Mouse (Mus musculus): Measurements from ENCODE around the gene Ttyh1. TPM values are rescaled to one million over a fixed set of nuclear protein-coding genes. Genes with fewer than 3 reads are reported as not detected.

Ttyh1 gene
- 555 TPM for polyA plus RNA-seq (2015; fragmentation: Illumina TruSeq; extraction: RNeasy Lipid Tissue Mini Kit (QIAGEN cat#74804); ENCODE audit: low read depth, low replicate concordance)

DNA sequence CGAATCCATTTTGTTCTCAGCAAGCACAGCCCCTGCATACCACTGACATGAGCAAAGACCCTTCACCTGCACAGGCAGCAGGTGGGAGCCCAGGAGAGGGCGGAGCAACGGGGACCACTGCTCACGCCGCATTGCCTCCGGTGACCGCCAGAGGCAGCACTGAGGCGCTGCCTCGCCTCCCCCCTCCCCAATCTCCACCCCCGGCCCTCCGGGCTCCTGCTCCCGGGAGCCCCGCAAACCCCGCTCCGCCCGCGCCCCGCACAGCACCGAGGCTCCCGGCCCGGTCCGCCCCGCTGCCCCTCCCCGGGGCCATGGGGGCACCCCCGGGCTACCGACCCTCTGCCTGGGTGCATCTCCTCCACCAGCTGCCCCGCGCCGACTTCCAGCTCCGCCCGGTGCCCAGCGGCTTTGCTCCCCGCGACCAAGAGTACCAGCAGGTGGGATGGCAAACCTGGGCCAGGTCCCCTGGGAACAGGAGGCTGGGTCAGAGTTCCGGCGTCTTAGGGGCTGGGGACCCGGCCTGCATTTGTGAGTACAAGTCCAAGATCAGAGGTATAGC, at the start of gene Ttyh1:
Gene Ttyh1, plus strand, starts transcription at position 65 of the 559 bp plus-strand sequence.

GRCm38 (mm10) chr7:4136771-4137531, 17.7 kb downstream of the Ttyh1 start, which contains the start of gene Leng8:
Gene Leng8, plus strand, starts transcription at chr7:4137039.

DNA sequence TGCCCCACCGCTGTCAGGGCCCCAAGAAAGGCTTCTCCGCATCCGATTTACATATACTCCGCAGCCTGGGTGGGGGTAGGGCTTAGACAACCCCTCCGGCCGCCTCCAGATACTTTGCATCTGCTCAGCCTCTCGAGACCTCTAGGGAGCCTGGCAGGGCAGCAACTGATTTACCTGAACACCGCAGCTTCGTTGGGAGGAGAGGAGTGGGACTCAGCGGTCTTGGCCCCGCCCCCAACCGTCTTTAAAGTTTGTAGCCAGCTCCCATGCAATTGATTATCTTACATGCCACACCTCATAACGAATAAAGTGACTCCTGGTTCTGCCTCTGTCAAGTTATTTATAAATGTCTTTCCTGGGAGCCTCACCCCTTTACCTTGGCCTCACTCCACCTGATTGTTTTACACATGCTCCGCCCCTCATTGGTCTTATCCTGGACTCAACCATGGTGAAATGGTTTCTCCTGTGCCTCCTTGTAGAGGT, 30.9 kb downstream of the Ttyh1 start, which contains the start of gene Leng9:
Gene Leng9, minus strand, starts transcription at position 316 of the 483 bp plus-strand sequence.

DNA sequence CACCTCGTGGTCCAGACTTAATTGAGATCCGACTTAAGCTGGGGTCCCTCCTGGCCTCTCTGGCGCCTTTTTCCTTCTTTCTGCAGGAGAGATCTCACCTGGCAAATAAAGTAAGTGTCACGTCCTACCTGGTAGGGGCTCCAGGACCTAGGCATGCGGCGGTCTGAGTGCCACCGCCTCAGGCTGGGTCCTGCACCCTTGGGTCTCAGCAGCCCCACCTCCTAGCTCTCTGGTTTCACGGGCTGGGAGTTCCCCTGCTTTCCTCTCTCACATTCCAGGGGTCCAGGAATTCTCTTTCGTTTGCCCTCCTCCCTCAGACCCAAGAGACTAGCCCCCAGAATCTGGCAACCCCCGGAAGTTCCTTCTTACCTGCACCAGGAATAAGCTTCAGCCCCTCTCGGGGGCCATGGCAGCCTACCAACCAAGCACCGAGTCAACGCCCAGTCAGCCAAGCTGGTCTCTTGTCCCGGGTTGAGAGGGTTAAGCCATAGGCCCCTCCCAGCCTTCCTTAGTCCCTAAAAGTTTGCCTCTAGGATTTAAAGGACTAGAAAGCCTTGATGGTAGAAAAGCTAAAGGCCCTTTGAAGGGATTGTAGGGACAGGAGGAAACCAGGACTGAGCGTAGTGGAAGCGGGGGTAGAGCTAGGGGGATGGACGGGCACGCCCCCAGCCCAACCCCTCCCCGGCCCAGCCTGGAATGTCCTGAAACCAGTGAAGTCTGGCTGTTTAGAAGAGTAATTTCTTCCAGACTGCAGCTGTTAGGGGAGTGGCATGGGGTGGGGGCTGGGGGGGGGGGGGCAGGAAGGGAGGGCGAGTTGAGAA, 45.1 kb downstream of the Ttyh1 start, which contains the start of gene Cdc42ep5:
Gene Cdc42ep5, minus strand, starts transcription at position 771 of the 821 bp plus-strand sequence.

Other genes starting within 250 kb of the Ttyh1 start
- gene Gm14548, start 221.3 kb upstream of the Ttyh1 start, polyA plus RNA-seq (2015; fragmentation: Illumina TruSeq; extraction: RNeasy Lipid Tissue Mini Kit (QIAGEN cat#74804); ENCODE audit: low read depth, low replicate concordance): not detected
- gene Lilra6, start 203.9 kb upstream of the Ttyh1 start, polyA plus RNA-seq (2015; fragmentation: Illumina TruSeq; extraction: RNeasy Lipid Tissue Mini Kit (QIAGEN cat#74804); ENCODE audit: low read depth, low replicate concordance): not detected
- gene Lair1, start 56.2 kb upstream of the Ttyh1 start, polyA plus RNA-seq (2015; fragmentation: Illumina TruSeq; extraction: RNeasy Lipid Tissue Mini Kit (QIAGEN cat#74804); ENCODE audit: low read depth, low replicate concordance): 9.6 TPM
- gene Leng8, start 17.6 kb downstream of the Ttyh1 start, polyA plus RNA-seq (2015; fragmentation: Illumina TruSeq; extraction: RNeasy Lipid Tissue Mini Kit (QIAGEN cat#74804); ENCODE audit: low read depth, low replicate concordance): 136 TPM
- 6.0 TPM for gene Leng9, start 31.0 kb downstream of the Ttyh1 start, polyA plus RNA-seq (2015; fragmentation: Illumina TruSeq; extraction: RNeasy Lipid Tissue Mini Kit (QIAGEN cat#74804); ENCODE audit: low read depth, low replicate concordance)
- gene Cdc42ep5, start 45.5 kb downstream of the Ttyh1 start, polyA plus RNA-seq (2015; fragmentation: Illumina TruSeq; extraction: RNeasy Lipid Tissue Mini Kit (QIAGEN cat#74804); ENCODE audit: low read depth, low replicate concordance): 1.6 TPM
- 0.28 TPM for gene Lilra5, start 118.3 kb downstream of the Ttyh1 start, polyA plus RNA-seq (2015; fragmentation: Illumina TruSeq; extraction: RNeasy Lipid Tissue Mini Kit (QIAGEN cat#74804); ENCODE audit: low read depth, low replicate concordance)
- gene Ncr1, start 218.3 kb downstream of the Ttyh1 start, polyA plus RNA-seq (2015; fragmentation: Illumina TruSeq; extraction: RNeasy Lipid Tissue Mini Kit (QIAGEN cat#74804); ENCODE audit: low read depth, low replicate concordance): not detected